Mouse (Mus musculus): ENCODE results near the gene Crmp1.
A peak's percentile ranks its signal among the peaks of the same experiment; 100 is the strongest.

Crmp1 gene

GRCm38 (mm10) chr5:37241651-37242151 is at the start of gene Crmp1:
Gene Crmp1 (plus strand): TSS chr5:37241940.
- peak in 1 of 2 experiments; percentile 42 for DNase-seq

DNA sequence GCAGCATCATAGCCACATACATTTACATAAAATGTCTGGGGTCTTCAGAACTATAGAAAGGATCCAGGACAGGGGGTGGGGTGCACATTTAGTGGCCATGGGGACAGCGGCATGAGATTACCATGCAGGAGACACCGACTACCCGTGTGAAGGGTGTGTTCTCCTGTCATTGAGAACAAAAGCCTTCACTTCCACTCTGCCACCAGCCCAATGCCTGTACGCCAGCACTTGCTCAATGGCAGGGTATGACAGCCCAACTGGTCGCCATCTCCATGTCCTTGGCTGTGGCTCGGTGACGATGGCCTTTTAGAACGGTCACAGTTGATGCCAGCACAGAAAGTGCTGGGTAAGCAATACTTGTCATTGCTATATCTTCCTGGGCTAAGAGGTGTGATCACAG is 45.5 kb upstream of the Crmp1 start:
- no peak for DNase-seq

DNA sequence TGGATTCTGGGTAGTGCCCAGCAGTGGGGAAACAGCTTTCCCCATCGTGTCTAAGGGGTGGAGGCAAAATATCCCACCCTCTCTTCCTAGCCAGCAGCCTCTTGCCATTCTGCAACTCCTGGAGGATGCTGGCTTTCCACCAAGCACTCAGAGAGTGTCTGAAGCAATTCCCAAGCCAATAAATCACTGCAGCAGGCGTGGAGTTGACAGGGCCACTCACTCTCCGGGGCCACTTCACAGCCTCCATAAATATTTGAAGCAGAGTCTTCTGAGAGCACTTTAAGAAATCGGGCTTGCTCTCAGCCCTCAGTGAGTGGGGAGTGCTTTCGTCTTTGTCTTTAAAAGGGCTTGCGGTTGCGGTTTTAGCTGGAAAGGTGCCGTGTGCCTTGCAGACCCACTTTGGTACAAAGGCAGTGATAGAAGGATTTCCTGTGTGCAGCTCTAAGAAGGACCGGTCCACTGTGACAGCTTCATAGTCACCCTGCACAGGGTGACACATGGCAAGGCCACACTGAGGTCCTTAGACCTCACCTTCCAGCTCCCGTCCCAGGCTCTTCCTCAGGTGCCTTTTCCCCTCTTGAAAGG is 45.0 kb upstream of the Crmp1 start:
- DNase-seq, result no peak

GRCm38 (mm10) chr5:37197423-37197822 is 44.3 kb upstream of the Crmp1 start:
- no peak for DNase-seq

GRCm38 (mm10) chr5:37198011-37198688 is 43.6 kb upstream of the Crmp1 start:
- no peak for DNase-seq

- no peak for DNase-seq
These were observed 39.5 kb upstream of the Crmp1 start for GRCm38 (mm10) chr5:37202285-37202684.

DNA sequence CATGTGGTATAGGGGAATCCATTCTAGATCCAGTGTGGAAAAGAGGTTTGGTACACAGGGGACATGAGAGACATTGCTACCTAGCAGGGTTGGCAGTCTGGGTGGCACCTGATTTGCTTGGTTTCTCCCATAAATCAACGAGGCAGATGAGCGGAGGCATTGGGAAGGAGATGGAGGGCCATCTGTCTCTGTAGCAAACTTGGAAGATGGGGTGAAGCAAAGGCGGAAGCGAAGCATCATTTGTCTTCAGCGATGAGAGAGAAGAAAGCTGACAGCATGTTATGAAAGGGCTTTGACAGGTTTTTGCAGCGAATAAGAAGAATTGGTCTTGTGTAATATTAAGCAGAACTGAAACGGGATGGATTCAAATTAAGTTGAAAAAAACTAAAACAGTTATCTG is 36.9 kb upstream of the Crmp1 start:
- no peak for DNase-seq

- DNase-seq, result no peak
These were observed 36.3 kb upstream of the Crmp1 start for GRCm38 (mm10) chr5:37205420-37205819.

GRCm38 (mm10) chr5:37206364-37206763 is 35.4 kb upstream of the Crmp1 start:
- DNase-seq, result no peak

GRCm38 (mm10) chr5:37212938-37213708 is 28.6 kb upstream of the Crmp1 start:
- DNase-seq, result no peak

DNA sequence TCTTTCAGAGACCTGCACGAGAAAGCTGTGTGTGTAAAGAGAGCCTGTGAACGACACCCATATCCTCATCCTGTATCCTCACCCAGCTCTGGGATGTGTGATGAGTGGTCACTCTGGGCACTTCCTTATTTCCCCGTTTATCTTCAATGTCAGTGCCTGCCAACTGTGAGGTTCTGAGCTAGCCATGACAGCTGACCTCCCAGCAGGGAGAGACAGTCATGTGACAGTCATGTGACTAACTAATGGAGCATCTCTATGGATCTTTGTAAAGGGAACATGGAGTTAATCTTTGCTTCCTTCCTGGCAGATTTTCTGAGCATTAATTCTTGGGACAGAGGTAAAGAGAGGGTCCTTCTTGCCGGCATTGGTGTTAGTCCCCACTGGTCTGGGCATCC is 28.0 kb upstream of the Crmp1 start:
- DNase-seq, result no peak

DNA sequence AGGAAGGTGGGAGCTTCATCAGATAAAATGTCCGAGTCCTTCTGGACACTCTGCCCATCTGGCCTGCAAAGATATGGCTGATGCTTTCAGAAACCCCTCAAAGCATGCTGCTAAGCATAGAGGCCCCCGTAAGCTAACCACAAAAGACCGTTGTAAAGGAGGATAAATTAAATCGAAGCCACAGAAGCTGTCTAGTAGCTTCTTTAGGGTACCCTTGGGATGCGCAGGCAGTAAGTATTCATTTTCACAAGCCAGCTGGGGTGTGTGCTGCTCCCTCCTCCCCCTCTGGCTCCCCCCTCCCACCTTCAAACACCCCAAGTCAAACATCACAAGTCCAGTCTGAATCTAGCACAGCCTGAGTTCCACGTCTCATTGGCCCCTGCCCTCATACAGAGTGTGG is 27.1 kb upstream of the Crmp1 start:
- no peak for DNase-seq

- DNase-seq, result no peak
These were observed 26.5 kb upstream of the Crmp1 start for GRCm38 (mm10) chr5:37215276-37215675.

DNA sequence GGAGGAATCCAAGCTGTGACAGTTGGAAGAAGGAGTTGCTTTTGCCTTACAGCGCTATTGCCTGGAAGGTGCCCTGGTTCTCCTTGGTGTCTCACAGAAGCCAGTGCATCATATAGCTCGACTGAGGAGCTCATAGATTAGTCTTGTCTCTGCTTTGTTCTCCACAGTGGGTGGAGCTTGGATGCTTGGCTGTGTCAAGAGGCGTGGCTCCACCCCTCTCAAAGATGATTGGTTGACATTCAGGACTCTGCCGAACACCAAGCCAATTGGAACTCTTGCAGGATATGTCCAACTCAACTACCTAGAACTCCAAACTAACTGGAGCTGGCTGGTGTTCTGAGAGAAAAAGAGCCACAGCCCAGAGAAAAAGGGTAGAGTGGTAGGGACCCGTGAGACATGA is 22.1 kb upstream of the Crmp1 start:
- DNase-seq, result no peak

GRCm38 (mm10) chr5:37220575-37220974 is 21.2 kb upstream of the Crmp1 start:
- DNase-seq, result no peak

- no peak for DNase-seq
These were observed 20.2 kb upstream of the Crmp1 start for GRCm38 (mm10) chr5:37221563-37221962.

DNA sequence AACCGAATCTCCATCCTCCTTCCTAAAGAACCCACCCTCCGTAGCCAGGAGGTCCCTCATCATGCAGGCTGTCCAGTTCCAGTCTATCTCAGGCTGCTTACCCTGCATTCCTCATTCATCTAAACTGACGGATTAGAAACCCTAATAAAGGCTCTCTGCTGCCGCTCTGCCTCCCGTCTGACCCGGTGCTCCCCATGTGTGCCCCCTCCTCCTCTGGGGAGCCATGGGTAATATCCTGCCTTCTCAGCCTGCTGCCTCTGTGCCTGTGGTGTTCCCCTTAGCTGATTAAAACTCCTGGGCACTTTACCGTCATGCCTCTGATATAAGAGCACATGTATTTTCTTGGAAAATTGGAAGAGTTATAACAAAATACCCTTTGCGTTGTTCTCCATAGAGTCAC is 19.4 kb upstream of the Crmp1 start:
- no peak for DNase-seq

GRCm38 (mm10) chr5:37225708-37226107 is 16.0 kb upstream of the Crmp1 start:
- no peak for DNase-seq

DNA sequence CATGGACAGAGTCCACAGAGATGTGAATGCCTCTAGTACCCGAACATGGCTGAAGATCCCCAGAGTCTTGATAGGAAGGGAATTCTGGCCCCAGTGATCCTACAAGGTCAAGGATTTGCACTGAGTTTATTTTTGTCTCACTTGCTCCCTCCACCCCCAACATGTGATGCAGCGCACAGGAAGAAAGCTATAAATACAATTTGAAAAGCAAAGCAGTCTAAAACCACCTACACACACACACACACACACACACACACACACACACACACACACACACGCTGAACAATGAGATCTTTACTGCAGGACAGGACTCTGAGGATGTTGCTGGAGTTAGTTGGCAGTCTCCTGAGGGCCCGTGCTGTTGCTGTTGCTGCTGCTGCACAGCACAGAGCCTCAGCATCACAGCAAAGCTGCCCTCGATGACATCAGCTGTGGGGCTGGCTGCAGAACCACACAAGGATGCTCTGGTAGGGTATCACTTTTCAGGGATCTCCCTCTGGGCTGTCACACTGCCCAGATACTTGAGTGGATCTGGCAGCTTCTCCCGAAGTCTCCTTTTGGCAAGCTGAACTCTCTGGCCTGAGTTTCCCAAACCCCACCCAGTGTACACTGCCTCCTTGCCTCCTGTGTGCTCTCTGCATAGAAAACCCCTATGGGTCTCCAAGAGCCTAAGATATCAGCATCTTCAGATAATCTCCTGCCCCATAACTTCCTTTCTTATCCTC is 13.6 kb upstream of the Crmp1 start:
- DNase-seq, result no peak

DNA sequence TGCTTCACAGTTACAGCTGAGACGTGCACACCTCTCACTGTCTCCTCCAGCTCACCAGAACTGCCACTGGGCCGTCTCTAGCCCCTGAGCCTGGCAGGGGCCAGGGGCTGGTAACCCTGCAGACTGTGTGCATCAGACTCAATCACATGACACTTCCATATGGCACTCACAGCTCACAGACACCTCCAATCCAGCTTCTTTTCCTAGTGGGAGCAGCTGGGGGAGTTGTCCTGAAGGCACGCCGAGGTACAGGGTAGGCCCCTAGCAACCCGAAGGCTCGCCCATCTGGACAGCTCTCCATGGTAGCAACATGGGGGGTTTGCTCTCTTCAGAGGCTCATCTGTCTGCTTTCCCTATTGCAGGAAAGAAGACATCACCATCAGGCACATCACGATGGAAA is 12.8 kb upstream of the Crmp1 start:
- DNase-seq, result no peak

- DNase-seq, result no peak
These were observed 8.7 kb upstream of the Crmp1 start for GRCm38 (mm10) chr5:37233010-37233557.

GRCm38 (mm10) chr5:37238654-37239053 is 3.1 kb upstream of the Crmp1 start:
- no peak for DNase-seq

GRCm38 (mm10) chr5:37240550-37240949 is 1.2 kb upstream of the Crmp1 start:
- peak in 1 of 2 experiments; percentile 58 for DNase-seq

All from kidney, postnatal 36 days (tissue).